In the genomic region with DNA sequence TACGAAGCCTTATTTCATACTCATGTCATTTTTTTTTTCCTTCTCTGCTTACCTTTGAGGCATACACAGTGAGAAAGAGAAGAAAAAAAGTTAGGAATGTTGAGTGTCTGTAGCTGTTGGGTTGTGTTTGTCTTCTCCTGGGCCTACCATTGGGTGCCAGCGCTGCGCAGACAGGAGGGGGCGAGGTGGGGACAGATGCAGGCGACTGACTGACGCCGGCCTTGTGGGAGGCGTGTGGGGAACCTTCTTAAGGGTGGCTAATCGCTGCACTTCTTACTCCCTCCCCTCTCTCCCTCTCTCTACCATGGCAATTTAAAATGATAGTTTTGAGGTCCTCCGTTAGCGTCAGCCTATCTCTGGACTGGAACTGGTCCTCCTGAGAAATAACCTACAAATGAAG, we compare ENCODE assay signal across 9 mouse cellular contexts. TPM values are rescaled to one million over a fixed set of nuclear protein-coding genes. Genes with fewer than 3 reads are reported as not detected.
DNase-seq lines count a peak whose midpoint lies in the region; ATAC-seq and TF ChIP-seq lines count a peak whose summit lies in the region.
"Had no signal": no experiment of that assay in that cellular context is flagged by ENCODE, and none has a peak within 500 bp of the region (broad histone marks: within the 10 kb centered on the region; RNA-seq: fewer than 3 reads in every experiment).

No protein-coding gene starts in this region.

- no peak; the same call in none of the 2 replicates for TF ChIP-seq CTCF in left cerebral cortex, adult 2 months (IDR thresholded peaks at IDR 0.05)

- no peaks in the 10 kb centered on the region for H3K9me3 ChIP-seq in stomach, embryonic 15.5 days

- peak overlapping the region; percentile 74 for H3K4me3 ChIP-seq in left cerebral cortex, adult 2 months
- peak overlapping the region; percentile 69 for H3K4me3 ChIP-seq in stomach, embryonic 15.5 days (replicated peaks)

- intact Hi-C loops in left cerebral cortex, adult 2 months (cut with DNase I): loop anchor here (2.0 to 5.0 kb wide), 2 partner anchors 21 to 41 kb away; partner anchors contain the start of genes Alg5 and Exosc8
- intact Hi-C loops in heart, postnatal 36 days (cut with DNase I): no loop called here

- H3K4me1 ChIP-seq in stomach, embryonic 15.5 days: 0 out of 2 replicates have a peak, but pooled peaks cover 3% of the 10 kb centered on the region

- WGBS in stomach, embryonic 15.5 days: 2% methylated on average over 11 of the region's 11 CpGs

- peak overlapping the region; percentile 82 for H3K27ac ChIP-seq in left cerebral cortex, adult 2 months
- peak overlapping the region; percentile 71; the same call in 1 of the 2 replicates for H3K27ac ChIP-seq in stomach, embryonic 15.5 days

- H3K4me2 ChIP-seq in stomach, embryonic 15.5 days: peak overlapping the region; percentile 98

- peak overlapping the region; percentile 69; the same call in 1 of the 2 replicates for H3K9ac ChIP-seq in stomach, embryonic 15.5 days

- peak; percentile 42 to 55 for DNase-seq in left cerebral cortex, adult 2 months (ENCODE audit: extremely low spot score in 1 of 2, low spot score in 2 of 2)
- no peak for DNase-seq in left cerebral cortex, adult 11 months (ENCODE audit: low spot score)
- peak; percentile 42 for DNase-seq in embryo, embryonic 9.5 days (ENCODE audit: extremely low spot score)
- DNase-seq in heart, postnatal 36 days: peak; percentile 8 to 17
- peak; percentile 16 to 24 for DNase-seq in layer of hippocampus, postnatal 10 days (ENCODE audit: low spot score in 2 of 2)
- DNase-seq in lung, postnatal 36 days: peak; percentile 43
- DNase-seq in gastrocnemius, postnatal 10 days: no peak

- H3K36me3 ChIP-seq in stomach, embryonic 15.5 days: peaks cover 6% of the 10 kb centered on the region; the same call in 1 of the 2 replicates

- no peak; the same call in 1 of the 2 replicates for ATAC-seq in stomach, embryonic 15.5 days (ENCODE audit: insufficient read depth, low FRiP score, low read depth)

- H3K27me3 ChIP-seq in stomach, embryonic 15.5 days (replicated peaks): no peaks in the 10 kb centered on the region

RNA-seq across cellular contexts. Expression of gene Smad9, which starts 0.7 kb away (rescaled TPM):
- total RNA-seq in left cerebral cortex, adult 2 months (2021): 1 to 10 TPM; 7.8 to 9.4 TPM
- total RNA-seq in heart, postnatal 36 days (2021): 1 to 10 TPM; 1.6 to 3.0 TPM
- total RNA-seq in layer of hippocampus, postnatal 10 days (2021): 1 to 10 TPM; 4.4 to 4.5 TPM
- 1.2 and 1.3 TPM in 2 replicates for polyA plus RNA-seq in stomach, embryonic 15.5 days (2015; fragmentation: Nextera tagmentation; extraction: Ambion mirVana)
- under 1 TPM; 0.42 to 0.56 TPM for total RNA-seq in gastrocnemius, postnatal 10 days (2021)

RNA-seq across cellular contexts. Expression of gene Alg5, which starts 20.7 kb away (rescaled TPM):
- total RNA-seq in left cerebral cortex, adult 2 months (2021): 10 to 100 TPM; 17.7 to 18.0 TPM
- 10 to 100 TPM in 1 of 2 experiments, 1 to 10 TPM in 1; 9.9 to 11.5 TPM for total RNA-seq in heart, postnatal 36 days (2021)
- 10 to 100 TPM; 23.7 to 27.1 TPM for total RNA-seq in layer of hippocampus, postnatal 10 days (2021)
- 63.8 and 65.6 TPM in 2 replicates for polyA plus RNA-seq in stomach, embryonic 15.5 days (2015; fragmentation: Nextera tagmentation; extraction: Ambion mirVana)
- total RNA-seq in gastrocnemius, postnatal 10 days (2021): 10 to 100 TPM; 12.8 to 16.1 TPM

RNA-seq across cellular contexts. Expression of gene Exosc8, which starts 20.9 kb away (rescaled TPM):
- 10 to 100 TPM; 34.3 to 37.3 TPM for total RNA-seq in left cerebral cortex, adult 2 months (2021)
- total RNA-seq in heart, postnatal 36 days (2021): 10 to 100 TPM; 19.0 to 22.1 TPM
- total RNA-seq in layer of hippocampus, postnatal 10 days (2021): 10 to 100 TPM; 35.5 to 41.2 TPM
- 104 and 109 TPM in 2 replicates for polyA plus RNA-seq in stomach, embryonic 15.5 days (2015; fragmentation: Nextera tagmentation; extraction: Ambion mirVana)
- total RNA-seq in gastrocnemius, postnatal 10 days (2021): 10 to 100 TPM; 13.9 to 23.7 TPM

RNA-seq across cellular contexts. Expression of gene Gm21958, which starts 41.9 kb away (rescaled TPM):
- total RNA-seq in left cerebral cortex, adult 2 months (2021): not detected
- total RNA-seq in heart, postnatal 36 days (2021): not detected
- not detected for total RNA-seq in layer of hippocampus, postnatal 10 days (2021)
- polyA plus RNA-seq in stomach, embryonic 15.5 days (2015; fragmentation: Nextera tagmentation; extraction: Ambion mirVana): 0.79 TPM in 1 of 2 replicates, not detected in the other
- total RNA-seq in gastrocnemius, postnatal 10 days (2021): not detected
- total RNA-seq: ES-E14 had no signal

RNA-seq across cellular contexts. Expression of gene Rfxap, which starts 51.5 kb away (rescaled TPM):
- total RNA-seq in left cerebral cortex, adult 2 months (2021): 10 to 100 TPM; 47.9 to 49.5 TPM
- total RNA-seq in heart, postnatal 36 days (2021): 10 to 100 TPM; 19.1 to 23.2 TPM
- total RNA-seq in layer of hippocampus, postnatal 10 days (2021): 10 to 100 TPM; 51.6 to 59.3 TPM
- polyA plus RNA-seq in stomach, embryonic 15.5 days (2015; fragmentation: Nextera tagmentation; extraction: Ambion mirVana): 35.7 and 42.9 TPM in 2 replicates
- total RNA-seq in gastrocnemius, postnatal 10 days (2021): 10 to 100 TPM; 23.4 to 25.3 TPM

Comparison
In these comparisons a context has a peak if more than half of its experiments do, and no peak if none do; other contexts are left out.
1. DNase-seq: peak in left cerebral cortex, adult 2 months (2 of 2), embryo, embryonic 9.5 days (single experiment), heart, postnatal 36 days (2 of 2), layer of hippocampus, postnatal 10 days (2 of 2) and lung, postnatal 36 days (single experiment); none in left cerebral cortex, adult 11 months (single experiment) and gastrocnemius, postnatal 10 days (single experiment).